Mouse (Mus musculus) C2C12 (cell line): ENCODE data around the gene Gna11. TPM values are rescaled to one million over a fixed set of nuclear protein-coding genes. Genes with fewer than 3 reads are reported as not detected.

Experiments
- H3K27me3 ChIP-seq: one replicate; pipeline ENCODE4 v1.6.1; 2011; ENCODE audit not compliant: control insufficient read depth, insufficient read depth, insufficient read length
- H3K36me3 ChIP-seq: one replicate; pipeline ENCODE4 v1.6.1; 2011; ENCODE audit not compliant: control insufficient read depth, insufficient read depth
- H3K4me3 ChIP-seq: one replicate; pipeline ENCODE4 v1.5.1; 2011; ENCODE audit warnings: mild to moderate bottlenecking, control low read depth; ENCODE audit not compliant: poor library complexity, insufficient read depth, severe bottlenecking
- H3K79me2 ChIP-seq: one replicate; pipeline ENCODE4 v1.6.1; 2011; ENCODE audit not compliant: control insufficient read depth, insufficient read depth
- H3K79me3 ChIP-seq: one replicate; pipeline ENCODE4 v1.6.1; 2011; ENCODE audit warnings: low read depth, control low read depth
- H3ac ChIP-seq: one replicate; pipeline ENCODE3; 2011; ENCODE audit warnings: low read depth; ENCODE audit not compliant: control insufficient read depth, insufficient read length
- CEBPB ChIP-seq: IDR thresholded peaks from one replicate; pipeline ENCODE4 v1.6.1; 2011; ENCODE audit warnings: low read depth, mild to moderate bottlenecking, control low read depth, moderate library complexity
- CTCF ChIP-seq: IDR thresholded peaks from one replicate; pipeline ENCODE4 v1.5.1; 2011; ENCODE audit not compliant: control insufficient read depth, insufficient read depth, insufficient read length
- FOSL1 ChIP-seq: IDR thresholded peaks from one replicate; pipeline ENCODE4 v1.8.0; 2011; ENCODE audit warnings: mild to moderate bottlenecking, low read length; ENCODE audit not compliant: poor library complexity, insufficient read depth, severe bottlenecking
- MAX ChIP-seq: IDR thresholded peaks from one replicate; pipeline ENCODE4 v1.6.1; 2011; ENCODE audit warnings: mild to moderate bottlenecking, control low read depth
- MYOD1 ChIP-seq: IDR thresholded peaks from one replicate; pipeline ENCODE4 v1.6.1; 2011; ENCODE audit warnings: low read depth; ENCODE audit not compliant: control insufficient read depth, insufficient read length
- MYOG ChIP-seq: IDR thresholded peaks from one replicate; pipeline ENCODE4 v1.6.1; 2011; ENCODE audit not compliant: control insufficient read depth, insufficient read length; ENCODE audit errors: extremely low read depth
- USF1 ChIP-seq: IDR thresholded peaks from one replicate; pipeline ENCODE4 v1.6.1; 2011; ENCODE audit warnings: low read depth, mild to moderate bottlenecking, control low read depth, moderate library complexity
- polyA plus RNA-seq: library from polyadenylated mRNA; unstranded; fragments of >200 nt; fragmentation: generic; extraction: Trizol; gene quantifications from one replicate; pipeline ENCODE4 v1.2.1, GENCODE M21; 2012; ENCODE audit warnings: missing spikeins

The Gna11 gene
- polyA plus RNA-seq, 1 experiment, result 77.6 TPM

GRCm38 (mm10) chr10:81519978-81520365 is 25.0 kb downstream of the Gna11 start:
- H3ac ChIP-seq, result no peak overlapping the region
- no peak overlapping the region for H3K4me3 ChIP-seq
- H3K36me3 ChIP-seq, result no peaks in the 10 kb centered on the region
- no peak for TF ChIP-seq USF1
- no peaks in the 10 kb centered on the region for H3K79me2 ChIP-seq
- H3K27me3 ChIP-seq, result peaks cover 12% of the 10 kb centered on the region
- no peaks in the 10 kb centered on the region for H3K79me3 ChIP-seq

- no peak overlapping the region for H3K4me3 ChIP-seq
- H3K79me3 ChIP-seq, result no peaks in the 10 kb centered on the region
- no peaks in the 10 kb centered on the region for H3K79me2 ChIP-seq
- no peak overlapping the region for H3ac ChIP-seq
- H3K36me3 ChIP-seq, result no peaks in the 10 kb centered on the region
- peaks cover 12% of the 10 kb centered on the region for H3K27me3 ChIP-seq
- TF ChIP-seq FOSL1 (no peak), MAX (no peak), CTCF (no peak), MYOG (no peak)
Observed at GRCm38 (mm10) chr10:81519227-81519977, 25.6 kb downstream of the Gna11 start.

- H3K4me3 ChIP-seq, result no peak overlapping the region
- peaks cover 12% of the 10 kb centered on the region for H3K27me3 ChIP-seq
- no peaks in the 10 kb centered on the region for H3K79me2 ChIP-seq
- H3K79me3 ChIP-seq, result no peaks in the 10 kb centered on the region
- H3ac ChIP-seq, result no peak overlapping the region
- TF ChIP-seq MYOD1, result peak; percentile 26
- peak; percentile 17 for TF ChIP-seq CTCF
- TF ChIP-seq FOSL1, result no peak
- H3K36me3 ChIP-seq, result no peaks in the 10 kb centered on the region
Observed at GRCm38 (mm10) chr10:81518546-81518945, 26.4 kb downstream of the Gna11 start.

GRCm38 (mm10) chr10:81517227-81517626 is 27.8 kb downstream of the Gna11 start:
- Histone ChIP-seq H3K27me3 (peaks cover 12% of the 10 kb centered on the region), H3K79me2 (no peaks in the 10 kb centered on the region), H3ac (no peak overlapping the region), H3K36me3 (no peaks in the 10 kb centered on the region), H3K4me3 (no peak overlapping the region), H3K79me3 (no peaks in the 10 kb centered on the region)
- TF ChIP-seq MYOG (no peak), CTCF (no peak), MAX (no peak), MYOD1 (no peak), USF1 (no peak), CEBPB (no peak), FOSL1 (no peak)

- H3ac ChIP-seq, result no peak overlapping the region
- no peaks in the 10 kb centered on the region for H3K79me2 ChIP-seq
- no peaks in the 10 kb centered on the region for H3K79me3 ChIP-seq
- peaks cover 14% of the 10 kb centered on the region for H3K27me3 ChIP-seq
- no peak for TF ChIP-seq FOSL1
- no peak for TF ChIP-seq CEBPB
- no peak for TF ChIP-seq USF1
- TF ChIP-seq MYOG, result no peak
- TF ChIP-seq MAX, result no peak
- no peak for TF ChIP-seq CTCF
- TF ChIP-seq MYOD1, result no peak
- H3K4me3 ChIP-seq, result no peak overlapping the region
- H3K36me3 ChIP-seq, result no peaks in the 10 kb centered on the region
Observed at GRCm38 (mm10) chr10:81513798-81514197, 31.2 kb downstream of the Gna11 start.

GRCm38 (mm10) chr10:81510246-81510810 is 34.7 kb downstream of the Gna11 start:
- Histone ChIP-seq H3K4me3 (no peak overlapping the region), H3K79me3 (no peaks in the 10 kb centered on the region), H3K36me3 (no peaks in the 10 kb centered on the region), H3K79me2 (no peaks in the 10 kb centered on the region), H3K27me3 (peaks cover 6% of the 10 kb centered on the region), H3ac (no peak overlapping the region)
- TF ChIP-seq MYOG, result no peak
- TF ChIP-seq CEBPB, result no peak
- TF ChIP-seq USF1, result no peak
